In genomic region chr10:12919287-12919686, GRCm38 (mm10) we compare ENCODE assay signal across 8 mouse cellular contexts. TPM values are rescaled to one million over a fixed set of nuclear protein-coding genes. Genes with fewer than 3 reads are reported as not detected.
DNase-seq lines count a peak whose midpoint lies in the region; ATAC-seq and TF ChIP-seq lines count a peak whose summit lies in the region.

No protein-coding gene starts in this region.

- H3K9me3 ChIP-seq in forebrain, embryonic 11.5 days (ENCODE audit: control insufficient read depth, low read length), result no peaks in the 10 kb centered on the region
- no peaks in the 10 kb centered on the region for H3K9me3 ChIP-seq in forebrain, embryonic 12.5 days
- no peaks in the 10 kb centered on the region for H3K9me3 ChIP-seq in G1E (replicated peaks)

- peak; percentile 54 for DNase-seq in forebrain, embryonic 11.5 days (ENCODE audit: low spot score)
- peak; percentile 22 for DNase-seq in G1E (ENCODE audit: low spot score)
- peak; percentile 9 for DNase-seq in gastrocnemius, postnatal 10 days
- DNase-seq in kidney, postnatal 25 days, result peak; percentile 64 to 80
- DNase-seq in left cerebral cortex, adult 18-20 months (ENCODE audit: low spot score in 2 of 2), result no peak

- no peak for ATAC-seq in forebrain, embryonic 11.5 days (replicated peaks; ENCODE audit: low FRiP score)
- no peak for ATAC-seq in forebrain, embryonic 12.5 days (ENCODE audit: low FRiP score)
- ATAC-seq in G1E (ENCODE audit: extremely low read depth, insufficient number of reproducible peaks, low FRiP score, poor library complexity, severe bottlenecking), result peak; percentile 66
- peak; percentile 46 for ATAC-seq in neutrophil, adult 5-6 weeks (ENCODE audit: extremely low read depth, insufficient number of reproducible peaks, low FRiP score, poor library complexity, severe bottlenecking)
- ATAC-seq in inflammation-experienced regulatory T-cells, adult 6 months, result no peak

- H3K27ac ChIP-seq in forebrain, embryonic 11.5 days (ENCODE audit: low read depth, low read length), result no peak overlapping the region
- H3K27ac ChIP-seq in forebrain, embryonic 12.5 days, result no peak overlapping the region

- H3K4me1 ChIP-seq in forebrain, embryonic 11.5 days (replicated peaks; ENCODE audit: control insufficient read depth, insufficient read depth, low read length), result peaks cover 5% of the 10 kb centered on the region; the same call in 1 of the 2 replicates
- H3K4me1 ChIP-seq in forebrain, embryonic 12.5 days, result peaks cover 8% of the 10 kb centered on the region
- peaks cover 34% of the 10 kb centered on the region for H3K4me1 ChIP-seq in G1E (ENCODE audit: insufficient read depth, low read depth, low read length)

- TF ChIP-seq CTCF in G1E (IDR thresholded peaks at IDR 0.05; ENCODE audit: low read depth, low read length), result no peak

- no peak overlapping the region for H3K9ac ChIP-seq in forebrain, embryonic 11.5 days (ENCODE audit: low read length)
- H3K9ac ChIP-seq in forebrain, embryonic 12.5 days, result no peak overlapping the region

- no peak overlapping the region for H3K4me2 ChIP-seq in forebrain, embryonic 11.5 days (ENCODE audit: low read depth, low read length, severe bottlenecking)
- H3K4me2 ChIP-seq in forebrain, embryonic 12.5 days, result no peak overlapping the region

- H3K36me3 ChIP-seq in forebrain, embryonic 11.5 days (ENCODE audit: control insufficient read depth, insufficient read depth, low read length), result no peaks in the 10 kb centered on the region
- H3K36me3 ChIP-seq in forebrain, embryonic 12.5 days (replicated peaks), result no peaks in the 10 kb centered on the region
- H3K36me3 ChIP-seq in G1E (replicated peaks), result peaks cover 12% of the 10 kb centered on the region

- no peak overlapping the region for H3K4me3 ChIP-seq in forebrain, embryonic 11.5 days (ENCODE audit: low read depth, low read length)
- no peak overlapping the region for H3K4me3 ChIP-seq in forebrain, embryonic 12.5 days (replicated peaks)
- no peak overlapping the region for H3K4me3 ChIP-seq in G1E (ENCODE audit: low read depth, low read length)

- 41% methylated on average over 5 of the region's 5 CpGs for WGBS in forebrain, embryonic 11.5 days
- 41% methylated on average over 5 of the region's 5 CpGs for WGBS in forebrain, embryonic 12.5 days

- H3K27me3 ChIP-seq in forebrain, embryonic 11.5 days (ENCODE audit: control insufficient read depth, insufficient read depth, low read length), result no peaks in the 10 kb centered on the region
- no peaks in the 10 kb centered on the region for H3K27me3 ChIP-seq in forebrain, embryonic 12.5 days
- H3K27me3 ChIP-seq in G1E (ENCODE audit: insufficient read depth, low read length), result no peaks in the 10 kb centered on the region

RNA-seq across cellular contexts. Expression of gene Stx11, which starts 44.8 kb away (rescaled TPM):
- polyA plus RNA-seq in forebrain, embryonic 11.5 days (2014; fragmentation: Nextera tagmentation; extraction: Ambion mirVana), result 1.9 and 2.1 TPM in 2 replicates
- polyA plus RNA-seq in forebrain, embryonic 12.5 days (2016; fragmentation: Nextera tagmentation; extraction: Ambion mirVana), result 1.5 and 2.0 TPM in 2 replicates
- total RNA-seq in G1E (2014; fragmentation: Nextera tagmentation) (34.3 and 40.0 TPM in 2 replicates), G1E (2017) (25.4 and 28.4 TPM in 2 replicates)
- 13.3 and 13.8 TPM in 2 replicates for polyA plus RNA-seq in G1E (2012)
- under 1 TPM; 0.59 to 0.79 TPM for total RNA-seq in gastrocnemius, postnatal 10 days (2021)
- total RNA-seq in neutrophil, adult 5-6 weeks (2017), result 67.7 and 67.8 TPM in 2 replicates
- 10 to 100 TPM; 19.2 to 28.4 (median 20.6) TPM for polyA plus RNA-seq in inflammation-experienced regulatory T-cells, adult 6 months (2017; shearing (Covaris generic))
- total RNA-seq in left cerebral cortex, adult 18-20 months (2021), result under 1 TPM; 0.07 to 0.37 TPM

RNA-seq across cellular contexts. Expression of gene Utrn, which starts 50.1 kb away (rescaled TPM):
- 44.3 and 49.7 TPM in 2 replicates for polyA plus RNA-seq in forebrain, embryonic 11.5 days (2014; fragmentation: Nextera tagmentation; extraction: Ambion mirVana)
- polyA plus RNA-seq in forebrain, embryonic 12.5 days (2016; fragmentation: Nextera tagmentation; extraction: Ambion mirVana), result 30.2 and 34.3 TPM in 2 replicates
- 115 and 132 TPM in 2 replicates for total RNA-seq in G1E (2014; fragmentation: Nextera tagmentation)
- 64.6 and 71.5 TPM in 2 replicates for total RNA-seq in G1E (2017)
- polyA plus RNA-seq in G1E (2012), result 6.1 and 9.4 TPM in 2 replicates
- 10 to 100 TPM; 60.0 to 71.8 TPM for total RNA-seq in gastrocnemius, postnatal 10 days (2021)
- total RNA-seq in neutrophil, adult 5-6 weeks (2017), result 84.1 TPM in 2 replicates
- 100 to 1,000 TPM; 143 to 631 (median 388) TPM for polyA plus RNA-seq in inflammation-experienced regulatory T-cells, adult 6 months (2017; shearing (Covaris generic))
- total RNA-seq in left cerebral cortex, adult 18-20 months (2021), result 10 to 100 TPM; 61.6 to 69.4 TPM

Comparison
In these comparisons a context has a peak if more than half of its experiments do, and no peak if none do; other contexts are left out.
1. ATAC-seq: peak in G1E (single experiment) and neutrophil, adult 5-6 weeks (single experiment); none in forebrain, embryonic 11.5 days (single experiment), forebrain, embryonic 12.5 days (single experiment) and inflammation-experienced regulatory T-cells, adult 6 months (single experiment).
2. DNase-seq: peak in forebrain, embryonic 11.5 days (single experiment), G1E (single experiment), gastrocnemius, postnatal 10 days (single experiment) and kidney, postnatal 25 days (2 of 2); none in left cerebral cortex, adult 18-20 months (0 of 2).
3. RNA of gene Stx11, which starts 44.8 kb away (total RNA-seq): 67.7 to 67.8 TPM in neutrophil, adult 5-6 weeks and 25.4 to 40.0 TPM in G1E; 0.59 to 0.79 TPM in gastrocnemius, postnatal 10 days and 0.07 to 0.37 TPM in left cerebral cortex, adult 18-20 months; every median in the first group is over 10 times any median in the second.